Mouse (Mus musculus) adrenal gland (tissue): ENCODE data around the gene Kif24.

Experiments used
- intact Hi-C: fragments of 180-260 bp; cut with DNase I; formaldehyde crosslinking; loops from one replicate; pipeline ENCODE4 v1.15.1; 2025

The Kif24 gene

GRCm38 (mm10) chr4:41352758-41353157 is 111.9 kb downstream of the Kif24 start:
- intact Hi-C loops = no loop called here

GRCm38 (mm10) chr4:41349199-41349591 is 115.5 kb downstream of the Kif24 start:
- intact Hi-C loops = loop anchor here (2.0 kb wide), 1 partner anchor 34 kb away; the partner anchor contains the start of gene Dcaf12

GRCm38 (mm10) chr4:41348584-41349198 is 116.0 kb downstream of the Kif24 start, which contains the start of gene Ubap1:
TSS of gene Ubap1 (plus strand) at chr4:41348996.
- intact Hi-C loops = loop anchor here (2.0 kb wide), 1 partner anchor 34 kb away; the partner anchor contains the start of gene Dcaf12

- intact Hi-C loops = loop anchor here (2.0 kb wide), 1 partner anchor 33 kb away; the partner anchor contains the start of gene Dcaf12
Measured at GRCm38 (mm10) chr4:41347839-41348238, 116.8 kb downstream of the Kif24 start.

GRCm38 (mm10) chr4:41346011-41346410 is 118.7 kb downstream of the Kif24 start:
- intact Hi-C loops = no loop called here

- intact Hi-C loops = no loop called here
Measured at GRCm38 (mm10) chr4:41340912-41341550, 123.7 kb downstream of the Kif24 start.
